Mouse (Mus musculus): Measurements from ENCODE around the gene Mag. TPM values are rescaled to one million over a fixed set of nuclear protein-coding genes. Genes with fewer than 3 reads are reported as not detected.
"Not testable (repeated sequence)": the region's sequence is repeated elsewhere in the genome, so short reads cannot be mapped to it uniquely, and the experiment has no call there.

Gene Mag
- polyA plus RNA-seq, 1 experiment from 2014 or later = 0.24 TPM

DNA sequence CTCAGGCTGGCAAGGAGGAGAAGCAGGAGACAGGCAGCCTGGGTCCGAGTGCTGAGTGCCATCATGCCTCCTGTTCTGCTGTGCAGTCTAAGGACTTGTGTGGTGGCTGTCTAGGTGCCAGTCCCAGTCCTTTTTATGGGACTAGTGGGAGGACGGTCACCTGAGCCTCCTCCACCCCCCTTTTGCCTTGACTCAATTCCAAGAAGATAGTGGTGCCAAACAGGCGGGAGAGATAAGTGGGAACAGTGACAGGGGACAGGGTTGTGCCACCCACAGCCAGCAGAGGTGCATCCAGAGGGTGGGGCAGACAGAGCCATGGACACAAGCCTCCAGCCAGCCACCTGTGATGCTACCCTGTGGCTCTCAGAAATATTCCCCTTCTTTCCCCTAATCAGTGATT lies 9.4 kb upstream of the Mag start:
- Histone ChIP-seq H3K9ac (no peak overlapping the region), H3K4me3 (replicated peaks) (no peak overlapping the region), H3K27me3 (replicated peaks) (no peaks in the 10 kb centered on the region), H3K27ac (no peak overlapping the region), H3K36me3 (no peaks in the 10 kb centered on the region), H3K4me2 (replicated peaks) (no peak overlapping the region), H3K9me3 (no peaks in the 10 kb centered on the region), H3K4me1 (replicated peaks) (no peaks in the 10 kb centered on the region)
- WGBS = 62% methylated on average over 3 of the region's 3 CpGs
- no peak for ATAC-seq

DNA sequence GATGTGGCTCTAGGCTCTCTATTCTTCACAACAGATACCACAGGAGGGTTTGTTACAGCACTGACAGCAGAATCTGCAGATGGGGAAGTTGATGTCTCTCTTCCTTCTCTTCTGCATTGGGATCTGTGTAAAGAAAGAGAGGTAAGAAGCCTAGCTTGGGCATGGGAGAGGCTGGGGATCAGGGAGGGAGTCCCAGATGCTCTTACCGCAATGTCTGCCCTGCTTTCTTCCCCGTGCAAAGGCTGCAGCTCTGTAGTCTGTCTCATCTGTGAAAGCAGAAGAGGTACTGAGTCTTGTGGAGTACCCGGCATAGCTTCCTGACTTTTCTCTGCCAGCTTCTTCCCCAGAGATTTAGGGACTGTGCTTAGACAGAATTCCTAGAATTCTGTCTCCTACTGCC lies 7.8 kb upstream of the Mag start:
- WGBS = 50% methylated on average over 3 of the region's 3 CpGs
- H3K27ac ChIP-seq; H3K9ac ChIP-seq; ATAC-seq; H3K4me2 ChIP-seq (replicated peaks); H3K27me3 ChIP-seq (replicated peaks); H3K4me3 ChIP-seq (replicated peaks); H3K9me3 ChIP-seq; H3K4me1 ChIP-seq (replicated peaks); H3K36me3 ChIP-seq: not testable (repeated sequence)

DNA sequence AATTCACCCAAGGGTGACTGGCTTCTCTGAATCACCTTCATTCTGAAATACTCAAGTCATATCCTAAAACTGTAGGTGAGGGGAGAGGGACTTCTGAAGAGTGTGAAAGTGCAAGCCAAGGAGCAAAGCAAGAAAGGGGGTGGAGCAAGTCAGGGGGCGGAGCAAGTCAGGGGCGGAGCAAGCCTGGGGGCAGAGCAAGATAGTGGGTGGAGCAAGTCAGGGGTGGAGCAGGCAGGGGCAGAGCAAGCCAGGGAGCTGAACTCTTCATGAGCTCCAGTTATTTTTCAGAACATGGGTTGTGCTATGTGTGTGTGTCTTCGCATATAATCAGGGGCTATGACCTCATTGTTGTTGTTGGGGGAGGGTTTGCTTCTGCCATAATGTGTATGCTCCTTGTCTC lies 5.5 kb upstream of the Mag start:
- Histone ChIP-seq H3K4me3 (replicated peaks) (no peak overlapping the region), H3K4me1 (replicated peaks) (no peaks in the 10 kb centered on the region), H3K9me3 (no peaks in the 10 kb centered on the region), H3K36me3 (no peaks in the 10 kb centered on the region), H3K4me2 (replicated peaks) (no peak overlapping the region), H3K27me3 (replicated peaks) (no peaks in the 10 kb centered on the region), H3K27ac (no peak overlapping the region), H3K9ac (no peak overlapping the region)
- ATAC-seq = no peak; the same call in 1 of the 2 replicates
- WGBS = 56% methylated on average over 3 of the region's 3 CpGs

DNA sequence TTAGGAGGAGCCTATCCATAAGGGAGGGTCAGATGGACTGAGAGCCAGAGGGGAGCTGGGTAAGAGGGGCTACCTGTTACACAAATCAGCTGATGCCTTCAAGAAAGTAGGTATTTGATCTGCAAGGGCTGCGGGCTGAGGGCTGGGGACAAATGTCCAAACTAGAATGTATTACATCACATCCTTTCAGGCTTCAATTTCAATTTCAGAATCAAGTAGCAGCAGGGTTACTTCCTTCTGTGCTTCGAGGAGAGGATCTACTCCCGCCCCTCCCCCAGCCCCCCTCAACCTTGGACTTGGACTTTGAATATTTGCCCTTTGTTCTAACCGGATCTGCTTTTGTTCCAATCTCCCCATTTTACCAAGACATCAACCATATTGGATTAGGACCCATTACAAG lies 2.5 kb upstream of the Mag start:
- Histone ChIP-seq H3K27ac (no peak overlapping the region), H3K9me3 (no peaks in the 10 kb centered on the region), H3K27me3 (replicated peaks) (no peaks in the 10 kb centered on the region), H3K4me2 (replicated peaks) (no peak overlapping the region), H3K9ac (no peak overlapping the region), H3K4me3 (replicated peaks) (no peak overlapping the region), H3K36me3 (no peaks in the 10 kb centered on the region), H3K4me1 (replicated peaks) (0 out of 2 replicates have a peak, but pooled peaks cover 2% of the 10 kb centered on the region)
- 44% methylated on average over 4 of the region's 4 CpGs for WGBS
- no peak; the same call in 1 of the 2 replicates for ATAC-seq

DNA sequence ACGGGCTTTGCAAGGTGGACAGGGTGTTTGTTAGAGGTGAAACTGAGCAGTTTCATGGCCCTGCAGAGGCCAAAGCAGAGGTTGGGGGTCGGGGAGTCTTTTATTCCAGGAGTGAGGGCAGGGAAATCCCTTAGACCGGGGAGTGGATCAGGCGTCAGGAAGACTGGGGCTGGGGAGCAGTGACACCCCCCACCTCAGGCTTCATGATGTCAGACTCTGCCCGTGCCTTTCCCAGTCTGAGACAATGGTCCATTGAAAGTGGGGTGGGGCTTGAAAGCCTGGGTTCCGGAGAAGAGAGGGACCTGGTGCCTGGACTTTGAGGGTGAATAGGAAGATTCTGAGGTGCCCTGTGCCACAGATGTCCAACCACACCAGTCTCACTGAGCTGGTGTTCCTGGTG lies 2.0 kb upstream of the Mag start:
- Histone ChIP-seq H3K9me3 (no peaks in the 10 kb centered on the region), H3K4me1 (replicated peaks) (0 out of 2 replicates have a peak, but pooled peaks cover 2% of the 10 kb centered on the region), H3K36me3 (no peaks in the 10 kb centered on the region), H3K9ac (no peak overlapping the region), H3K27me3 (replicated peaks) (no peaks in the 10 kb centered on the region), H3K4me3 (replicated peaks) (no peak overlapping the region), H3K27ac (no peak overlapping the region), H3K4me2 (replicated peaks) (no peak overlapping the region)
- WGBS = 32% methylated on average over 6 of the region's 6 CpGs
- no peak for ATAC-seq

DNA sequence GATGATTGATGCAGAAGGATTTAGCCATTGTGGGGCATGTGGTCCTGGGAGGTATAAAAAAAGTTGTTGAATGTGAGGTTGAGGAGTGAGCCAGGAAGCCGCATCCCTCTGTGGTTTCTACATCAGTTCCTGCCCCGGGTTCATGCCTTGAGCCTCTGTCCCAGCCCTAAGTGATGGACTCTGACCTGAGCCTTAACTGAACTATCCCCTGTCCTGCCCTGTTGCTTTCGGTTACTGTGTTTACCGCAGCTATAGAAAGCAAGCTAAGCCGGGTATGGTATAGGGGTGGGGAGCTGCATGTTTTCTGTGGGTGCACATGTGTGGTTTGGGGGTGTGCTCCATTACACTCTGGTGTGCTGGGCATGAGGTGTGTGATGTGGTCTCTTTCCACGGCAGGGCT lies 4.9 kb downstream of the Mag start:
- Histone ChIP-seq H3K4me1 (replicated peaks) (0 out of 2 replicates have a peak, but pooled peaks cover 9% of the 10 kb centered on the region), H3K4me2 (replicated peaks) (no peak overlapping the region), H3K4me3 (replicated peaks) (no peak overlapping the region), H3K9ac (no peak overlapping the region), H3K27ac (no peak overlapping the region), H3K27me3 (replicated peaks) (no peaks in the 10 kb centered on the region), H3K9me3 (no peaks in the 10 kb centered on the region), H3K36me3 (no peaks in the 10 kb centered on the region)
- ATAC-seq = no peak
- WGBS = 69% methylated on average over 6 of the region's 6 CpGs

DNA sequence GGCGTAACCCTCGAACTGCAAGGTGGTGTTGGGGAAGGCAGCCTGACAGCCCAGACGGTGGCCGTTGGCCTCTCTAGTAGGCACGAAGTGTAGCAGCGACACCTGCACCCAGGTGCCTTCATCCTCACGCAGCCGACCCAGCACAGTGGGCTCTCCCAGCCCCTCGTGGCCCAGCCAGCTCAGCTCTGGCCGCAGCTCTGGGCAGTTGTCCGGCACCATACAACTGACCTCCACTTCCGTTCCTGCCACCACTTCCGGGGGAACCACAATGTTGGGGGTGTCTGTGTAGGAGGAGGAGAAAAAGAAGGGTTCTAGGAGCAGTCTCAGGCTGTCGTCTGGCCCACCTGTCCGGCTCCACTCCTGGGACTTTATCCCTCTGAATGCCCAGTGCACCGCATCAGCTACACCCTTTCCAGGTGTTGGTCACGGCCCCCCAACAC lies 5.7 kb downstream of the Mag start:
- no peaks in the 10 kb centered on the region for H3K36me3 ChIP-seq
- H3K27ac ChIP-seq = no peak overlapping the region
- no peaks in the 10 kb centered on the region for H3K27me3 ChIP-seq (replicated peaks)
- 0 out of 2 replicates have a peak, but pooled peaks have one; percentile 9 for ATAC-seq
- no peak overlapping the region for H3K9ac ChIP-seq
- 0 out of 2 replicates have a peak, but pooled peaks cover 7% of the 10 kb centered on the region for H3K4me1 ChIP-seq (replicated peaks)
- peak overlapping the region; percentile 62 for H3K4me2 ChIP-seq (replicated peaks)
- no peaks in the 10 kb centered on the region for H3K9me3 ChIP-seq
- H3K4me3 ChIP-seq (replicated peaks) = peak overlapping the region; percentile 9; the same call in 1 of the 2 replicates
- 17% methylated on average over 17 of the region's 17 CpGs for WGBS

DNA sequence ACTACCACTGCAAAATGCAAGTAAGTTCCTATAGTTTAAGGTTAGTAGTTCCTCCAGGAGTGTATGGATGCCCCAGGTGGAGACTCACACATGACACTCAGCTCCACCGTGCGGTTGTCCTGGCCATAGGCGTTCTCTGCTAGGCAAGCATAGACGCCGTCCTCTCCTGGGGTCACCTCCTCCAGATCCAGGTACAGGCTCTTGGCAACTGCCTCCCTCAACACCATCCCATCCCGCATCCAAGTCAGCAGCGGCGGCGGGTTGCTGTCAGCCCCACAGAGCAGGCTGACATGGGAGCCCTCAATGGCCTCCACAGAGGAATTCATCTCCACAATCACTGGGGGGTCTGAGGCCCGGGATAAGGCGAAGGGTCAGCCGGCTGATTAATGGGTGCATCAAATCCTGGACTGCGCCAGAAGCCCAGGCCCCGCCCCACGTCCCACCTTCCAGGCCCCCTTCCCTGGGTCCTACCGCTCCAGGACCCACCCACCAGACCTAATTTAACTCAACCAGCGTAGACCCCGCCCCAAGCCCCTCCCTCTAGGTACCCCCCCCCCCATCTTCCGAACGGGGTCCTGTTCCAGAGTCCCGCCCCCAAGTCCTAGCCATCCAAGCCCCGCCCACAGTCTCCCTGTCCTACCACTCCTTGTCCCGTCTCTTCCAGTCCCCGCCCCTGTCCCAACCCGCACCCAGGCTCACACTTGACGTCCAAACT lies 6.2 kb downstream of the Mag start:
- H3K4me1 ChIP-seq (replicated peaks) = 0 out of 2 replicates have a peak, but pooled peaks cover 7% of the 10 kb centered on the region
- H3K4me3 ChIP-seq (replicated peaks) = peak overlapping the region; percentile 9
- WGBS = 2% methylated on average over 25 of the region's 26 CpGs
- H3K9me3 ChIP-seq = no peaks in the 10 kb centered on the region
- H3K27me3 ChIP-seq (replicated peaks) = no peaks in the 10 kb centered on the region
- peak overlapping the region; percentile 62 for H3K4me2 ChIP-seq (replicated peaks)
- H3K36me3 ChIP-seq = no peaks in the 10 kb centered on the region
- ATAC-seq = peak; percentile 80
- no peak overlapping the region for H3K9ac ChIP-seq
- H3K27ac ChIP-seq = no peak overlapping the region

DNA sequence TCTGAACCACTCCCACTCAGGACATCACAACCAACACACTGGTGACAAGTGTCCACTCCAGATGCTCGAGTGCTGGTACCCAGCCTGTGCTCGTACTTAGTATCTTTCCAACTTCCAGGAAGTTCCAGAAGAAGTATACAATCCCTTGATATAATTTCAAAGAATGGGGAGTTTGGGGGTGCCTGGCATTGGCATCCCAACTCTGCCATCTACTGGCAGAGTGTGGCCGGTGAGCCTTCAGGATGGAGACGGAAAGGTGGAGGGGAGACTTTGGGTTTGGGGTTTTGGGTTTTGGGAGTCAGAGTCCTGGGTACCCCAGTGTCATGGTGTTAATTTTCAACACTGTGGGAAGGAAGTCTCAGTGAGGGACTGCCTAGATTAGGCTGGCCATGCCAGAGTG lies 10.6 kb downstream of the Mag start:
- Histone ChIP-seq H3K4me2 (replicated peaks) (no peak overlapping the region), H3K36me3 (no peaks in the 10 kb centered on the region), H3K4me1 (replicated peaks) (0 out of 2 replicates have a peak, but pooled peaks cover 7% of the 10 kb centered on the region), H3K27me3 (replicated peaks) (no peaks in the 10 kb centered on the region), H3K27ac (no peak overlapping the region), H3K9me3 (no peaks in the 10 kb centered on the region), H3K9ac (no peak overlapping the region), H3K4me3 (replicated peaks) (no peak overlapping the region)
- 40% methylated on average over 4 of the region's 4 CpGs for WGBS
- no peak for ATAC-seq

DNA sequence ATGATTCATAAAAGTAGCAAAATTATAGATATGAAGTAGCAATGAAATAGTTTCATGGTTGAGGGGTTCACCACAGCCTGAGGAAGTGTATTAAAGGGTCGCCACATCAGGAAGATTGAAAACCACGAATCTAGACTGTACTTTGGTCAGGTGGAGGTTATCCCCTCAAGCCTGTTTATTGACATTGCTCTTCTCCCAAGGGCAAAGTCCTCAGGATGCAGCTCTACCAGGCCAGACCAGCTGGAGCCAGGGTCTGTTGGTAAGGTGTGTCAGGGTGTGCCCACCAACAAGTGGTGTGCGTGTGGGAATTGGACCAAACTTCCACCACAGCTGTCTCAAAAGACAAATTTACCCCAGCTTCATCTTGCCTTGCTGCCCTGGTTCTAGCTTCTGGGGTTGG lies 19.5 kb downstream of the Mag start:
- H3K9ac ChIP-seq = no peak overlapping the region
- no peaks in the 10 kb centered on the region for H3K27me3 ChIP-seq (replicated peaks)
- H3K36me3 ChIP-seq = no peaks in the 10 kb centered on the region
- H3K4me2 ChIP-seq (replicated peaks) = no peak overlapping the region
- no peak overlapping the region for H3K4me3 ChIP-seq (replicated peaks)
- 68% methylated on average over 3 of the region's 3 CpGs for WGBS
- H3K27ac ChIP-seq = no peak overlapping the region
- H3K4me1 ChIP-seq (replicated peaks) = peaks cover 9% of the 10 kb centered on the region
- ATAC-seq = no peak
- no peaks in the 10 kb centered on the region for H3K9me3 ChIP-seq

DNA sequence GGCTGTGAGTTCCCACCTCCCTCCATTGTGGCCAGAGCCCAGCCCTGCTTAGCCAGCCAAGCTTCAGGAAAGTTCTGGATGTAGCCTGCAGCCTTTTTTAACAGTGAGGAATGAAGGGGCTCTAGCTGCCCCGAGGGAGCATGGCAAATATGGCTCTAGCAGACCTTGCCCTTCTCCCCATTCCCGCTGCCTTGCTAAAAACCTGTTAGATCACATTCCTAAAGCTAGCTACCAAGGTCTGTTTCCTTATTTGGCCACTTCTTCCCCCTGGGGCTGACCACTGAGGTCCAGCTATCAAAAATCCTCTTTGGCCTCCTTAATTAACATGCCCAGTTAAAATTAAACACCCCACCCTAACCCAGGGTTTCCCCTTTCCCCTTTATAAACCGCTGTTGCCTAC lies 22.2 kb downstream of the Mag start:
- no peak overlapping the region for H3K9ac ChIP-seq
- no peaks in the 10 kb centered on the region for H3K9me3 ChIP-seq
- H3K27me3 ChIP-seq (replicated peaks) = no peaks in the 10 kb centered on the region
- H3K4me1 ChIP-seq (replicated peaks) = peaks cover 9% of the 10 kb centered on the region
- 33% methylated on average over 3 of the region's 3 CpGs for WGBS
- peak; percentile 64 for ATAC-seq
- H3K4me2 ChIP-seq (replicated peaks) = no peak overlapping the region
- H3K36me3 ChIP-seq = no peaks in the 10 kb centered on the region
- no peak overlapping the region for H3K27ac ChIP-seq
- H3K4me3 ChIP-seq (replicated peaks) = no peak overlapping the region

DNA sequence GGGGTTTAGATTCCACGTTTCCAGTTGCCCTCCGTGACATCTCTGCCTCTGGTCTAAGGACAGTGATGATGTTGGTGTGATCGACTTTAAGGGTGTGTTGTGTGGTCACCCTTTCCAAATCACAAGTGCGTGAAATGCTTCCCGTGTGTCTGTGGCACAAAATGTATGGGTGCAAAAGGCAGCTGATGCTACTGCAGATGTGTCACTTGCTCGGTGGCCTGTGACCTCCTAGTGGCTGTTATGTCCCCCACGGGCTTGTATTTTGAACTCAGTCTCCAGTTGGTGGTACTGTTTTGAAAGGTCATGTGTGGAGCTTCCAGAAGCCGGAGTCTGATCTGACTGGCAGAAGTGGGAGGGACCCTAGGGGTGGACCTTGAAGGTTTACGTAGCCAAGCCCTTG lies 22.9 kb downstream of the Mag start:
- H3K36me3 ChIP-seq = no peaks in the 10 kb centered on the region
- peaks cover 9% of the 10 kb centered on the region for H3K4me1 ChIP-seq (replicated peaks)
- H3K9me3 ChIP-seq = no peaks in the 10 kb centered on the region
- no peak overlapping the region for H3K4me2 ChIP-seq (replicated peaks)
- no peak overlapping the region for H3K9ac ChIP-seq
- no peak overlapping the region for H3K27ac ChIP-seq
- ATAC-seq = no peak
- no peaks in the 10 kb centered on the region for H3K27me3 ChIP-seq (replicated peaks)
- H3K4me3 ChIP-seq (replicated peaks) = no peak overlapping the region
- WGBS = 75% methylated on average over 9 of the region's 9 CpGs

DNA sequence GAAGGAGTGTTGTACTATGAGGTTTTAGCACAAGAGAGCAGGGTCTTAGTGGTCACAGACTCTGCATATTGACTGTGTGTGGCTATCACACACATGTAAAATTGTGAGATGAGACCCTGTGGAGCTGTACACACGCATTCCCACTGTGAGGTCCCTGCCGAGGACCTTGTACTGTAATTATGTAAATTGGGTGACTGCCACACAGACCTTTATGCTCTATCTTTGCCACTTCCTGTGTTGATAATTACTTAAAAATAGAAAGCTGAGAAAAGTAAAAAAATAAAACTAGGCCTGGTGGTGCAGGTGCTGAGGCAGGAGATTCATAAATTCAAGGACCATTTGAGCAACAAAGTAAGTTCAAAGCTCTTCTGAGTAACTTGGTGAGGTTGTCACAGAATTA lies 24.0 kb downstream of the Mag start:
- no peak overlapping the region for H3K9ac ChIP-seq
- H3K4me1 ChIP-seq (replicated peaks) = peaks cover 9% of the 10 kb centered on the region
- no peaks in the 10 kb centered on the region for H3K9me3 ChIP-seq
- H3K27me3 ChIP-seq (replicated peaks) = no peaks in the 10 kb centered on the region
- H3K27ac ChIP-seq = no peak overlapping the region
- H3K4me2 ChIP-seq (replicated peaks) = no peak overlapping the region
- H3K36me3 ChIP-seq = no peaks in the 10 kb centered on the region
- H3K4me3 ChIP-seq (replicated peaks) = no peak overlapping the region
- WGBS = 56% methylated on average over 2 of the region's 2 CpGs
- no peak for ATAC-seq
